Mouse (Mus musculus) limb, embryonic 11.5 days (tissue): ENCODE measurements around the gene Pak4. TPM values are rescaled to one million over a fixed set of nuclear protein-coding genes. Genes with fewer than 3 reads are reported as not detected.

Experiments used
- ATAC-seq: fragments of 200-750 bp; cut with Nextera tagmentation; 2 replicates; pipeline ENCODE4 v1.8.0; 2017; ENCODE audit warnings: low read depth; ENCODE audit not compliant: insufficient number of reproducible peaks, low FRiP score, low TSS enrichment
- DNase-seq: peaks from one replicate; pipeline ENCODE4 v3.0.0-alpha.2; 2015; ENCODE audit warnings: low spot score
- H3K27ac ChIP-seq: fragments of 300-500 bp; sonication (generic); replicated peaks from 2 replicates; pipeline ENCODE4 v1.5.1; 2014; ENCODE audit warnings: low read depth, mild to moderate bottlenecking, low read length
- H3K27me3 ChIP-seq: fragments of 300-500 bp; sonication (generic); 2 replicates; pipeline ENCODE4 v1.6.1; 2014; ENCODE audit warnings: mild to moderate bottlenecking, low read length, mixed read lengths; ENCODE audit not compliant: control insufficient read depth, insufficient read depth
- H3K36me3 ChIP-seq: fragments of 300-500 bp; sonication (generic); 2 replicates; pipeline ENCODE4 v1.6.1; 2014; ENCODE audit warnings: mild to moderate bottlenecking, low read length, moderate library complexity, mixed read lengths; ENCODE audit not compliant: control insufficient read depth, insufficient read depth
- H3K4me1 ChIP-seq: fragments of 300-500 bp; sonication (generic); 2 replicates; pipeline ENCODE4 v1.6.1; 2014; ENCODE audit warnings: low read length, mixed read lengths; ENCODE audit not compliant: control insufficient read depth, insufficient read depth
- H3K4me2 ChIP-seq: fragments of 300-500 bp; sonication (generic); 2 replicates; pipeline ENCODE4 v1.6.1; 2014; ENCODE audit warnings: low read depth, mild to moderate bottlenecking, moderate library complexity; ENCODE audit not compliant: severe bottlenecking
- H3K4me3 ChIP-seq: fragments of 300-500 bp; sonication (generic); 2 replicates; pipeline ENCODE4 v1.5.1; 2014; ENCODE audit warnings: low read depth, low read length
- H3K9ac ChIP-seq: fragments of 300-500 bp; sonication (generic); 2 replicates; pipeline ENCODE4 v1.6.1; 2014; ENCODE audit warnings: mild to moderate bottlenecking, low read length
- H3K9me3 ChIP-seq: fragments of 300-500 bp; sonication (generic); 2 replicates; pipeline ENCODE4 v1.6.1; 2016; ENCODE audit warnings: low read length; ENCODE audit not compliant: control insufficient read depth
- WGBS: fragments of 180-500 bp; shearing (Covaris S2); extraction: QIAGEN DNeasy Blood & Tissue Kit; methylation state at CpG from one replicate; pipeline ENCODE4 v1.1.7; 2014; 5-methylcytosine and 5-hydroxymethylcytosine counted together
- polyA plus RNA-seq: library from polyadenylated mRNA; unstranded; fragments of >200 nt; fragmentation: Nextera tagmentation; extraction: Ambion mirVana; gene quantifications from 2 replicates; pipeline ENCODE4 v1.2.1, GENCODE M21; 2014

Gene Pak4
- polyA plus RNA-seq, 1 experiment from 2014 or later = 37.4 TPM

- H3K27ac ChIP-seq = peak overlapping the region; percentile 73; the same call in 1 of the 2 replicates
- H3K27me3 ChIP-seq = no peaks in the 10 kb centered on the region
- H3K36me3 ChIP-seq = no peaks in the 10 kb centered on the region
- H3K9me3 ChIP-seq = no peaks in the 10 kb centered on the region
- no peak for ATAC-seq
- H3K4me1 ChIP-seq = peaks cover 31% of the 10 kb centered on the region
- DNase-seq = peak; percentile 29
- H3K4me2 ChIP-seq = peak overlapping the region; percentile 88
- H3K4me3 ChIP-seq = peak overlapping the region; percentile 65
- H3K9ac ChIP-seq = peak overlapping the region; percentile 72
- 35% methylated on average over 20 of the region's 20 CpGs for WGBS
Measured at GRCm38 (mm10) chr7:28596436-28597276, 1.3 kb downstream of the Pak4 start.

DNA sequence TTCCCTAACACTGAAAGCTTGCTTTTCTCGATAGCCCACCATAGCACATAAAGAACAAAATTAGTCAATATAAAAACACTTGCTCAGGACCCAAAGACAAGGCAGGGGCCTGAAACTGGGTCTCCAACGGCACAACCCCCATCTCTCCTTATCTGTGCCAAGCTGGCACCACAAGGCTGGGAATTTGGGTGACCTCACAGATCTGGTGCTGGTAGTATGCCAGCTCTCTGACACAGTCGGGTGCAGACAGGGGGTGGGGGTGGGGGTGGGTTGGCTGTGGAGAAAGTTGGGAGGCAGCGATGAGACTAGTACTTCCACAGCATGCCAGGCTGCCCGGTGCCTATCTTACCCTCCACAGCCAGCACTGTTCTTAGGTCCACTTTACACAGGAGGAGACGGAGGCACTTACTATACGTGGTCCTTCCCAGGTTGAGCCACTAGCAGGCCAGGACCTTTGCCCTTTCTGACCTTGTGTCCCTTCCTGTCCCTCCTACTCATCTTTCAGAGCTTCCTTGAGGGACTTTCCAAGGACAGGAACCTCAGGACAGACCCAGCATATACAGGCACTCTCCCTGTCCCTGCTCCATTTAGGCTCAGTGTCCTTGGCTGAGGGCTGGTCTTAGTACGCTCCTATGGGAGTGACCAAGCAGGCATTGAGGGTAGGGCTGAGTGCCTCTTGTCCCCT is 2.1 kb downstream of the Pak4 start:
- DNase-seq (no peak), ATAC-seq (no peak)
- Histone ChIP-seq H3K4me2 (peak overlapping the region; percentile 88), H3K4me1 (peaks cover 31% of the 10 kb centered on the region), H3K36me3 (no peaks in the 10 kb centered on the region), H3K9ac (no peak overlapping the region), H3K4me3 (no peak overlapping the region), H3K27ac (no peak overlapping the region), H3K9me3 (no peaks in the 10 kb centered on the region), H3K27me3 (no peaks in the 10 kb centered on the region)
- 78% methylated on average over 8 of the region's 8 CpGs for WGBS

DNA sequence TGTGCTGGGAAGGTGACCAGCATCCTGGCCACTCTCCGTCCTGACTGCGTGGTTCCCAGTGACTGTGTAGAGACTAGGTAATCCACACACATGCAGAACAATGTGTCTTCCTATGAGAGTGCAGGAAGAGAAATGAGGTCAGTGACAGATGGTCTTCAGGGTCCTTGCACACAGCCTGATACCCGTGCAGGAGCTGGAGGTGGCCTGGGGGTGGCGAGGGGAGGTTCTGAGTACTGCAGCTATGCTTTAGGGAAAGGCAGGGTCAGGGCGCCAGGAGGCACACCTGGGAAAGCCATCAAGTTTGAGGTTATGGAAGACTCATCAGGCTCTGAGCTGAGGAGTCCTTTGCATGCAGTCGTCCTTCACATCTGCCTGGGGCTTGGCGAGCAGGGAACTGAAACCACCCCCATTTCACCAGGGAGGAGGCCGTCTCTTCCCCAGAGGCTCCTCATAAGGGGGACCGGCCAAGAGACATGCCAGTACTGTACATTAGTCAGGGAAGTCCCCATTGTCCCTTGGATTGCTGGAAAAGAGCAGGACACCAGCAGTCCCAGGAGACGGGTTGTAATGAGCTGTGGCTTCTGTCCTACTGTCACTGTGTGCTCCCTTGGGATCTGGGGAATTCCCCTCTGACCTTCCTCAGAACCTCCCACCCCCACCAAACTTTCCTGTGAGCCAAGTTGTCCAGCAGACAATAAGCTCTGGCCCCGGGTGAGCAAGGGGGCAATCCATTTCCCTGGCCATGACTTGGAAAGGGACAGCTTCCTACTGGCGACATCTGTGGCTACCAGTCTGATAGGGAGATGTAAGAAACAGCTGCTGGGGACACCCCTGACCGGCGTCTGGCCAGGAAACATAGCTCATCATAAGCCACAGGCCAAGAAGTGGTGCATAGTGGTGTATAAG is 4.5 kb downstream of the Pak4 start:
- H3K4me2 ChIP-seq = no peak overlapping the region
- H3K27ac ChIP-seq = 0 out of 2 replicates have a peak overlapping the region, but pooled peaks have one; percentile 42
- no peaks in the 10 kb centered on the region for H3K27me3 ChIP-seq
- H3K9ac ChIP-seq = no peak overlapping the region; the same call in 1 of the 2 replicates
- ATAC-seq (no peak), DNase-seq (peak; percentile 32)
- H3K36me3 ChIP-seq = no peaks in the 10 kb centered on the region
- H3K9me3 ChIP-seq = no peaks in the 10 kb centered on the region
- H3K4me1 ChIP-seq = peaks cover 34% of the 10 kb centered on the region
- WGBS = 57% methylated on average over 14 of the region's 14 CpGs
- no peak overlapping the region for H3K4me3 ChIP-seq

DNA sequence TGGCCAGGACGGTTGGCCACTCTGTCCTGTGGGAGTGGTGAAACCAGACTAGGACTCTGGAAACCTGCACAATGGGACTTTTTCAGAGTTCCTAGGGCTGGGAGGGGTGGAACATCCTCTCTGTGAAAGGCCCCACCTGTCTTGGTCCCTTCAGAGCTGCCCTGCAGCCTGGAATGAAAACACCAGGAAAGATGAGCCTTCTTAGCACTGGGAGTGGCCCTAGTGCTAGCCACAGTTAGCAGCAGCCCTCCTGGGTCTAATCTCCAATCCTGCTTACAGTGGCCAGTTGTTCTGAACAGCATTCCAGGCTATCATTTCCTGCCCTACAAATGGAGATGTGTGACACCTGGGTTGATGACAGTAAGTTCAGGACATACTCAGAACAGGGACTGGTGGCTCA is 6.1 kb downstream of the Pak4 start:
- no peak overlapping the region for H3K9ac ChIP-seq
- WGBS = 71% methylated on average over 1 of the region's 1 CpGs
- DNase-seq = no peak
- H3K27ac ChIP-seq = no peak overlapping the region
- H3K4me3 ChIP-seq = no peak overlapping the region
- ATAC-seq = no peak
- H3K4me1 ChIP-seq = peaks cover 44% of the 10 kb centered on the region
- no peaks in the 10 kb centered on the region for H3K36me3 ChIP-seq
- H3K4me2 ChIP-seq = no peak overlapping the region
- no peaks in the 10 kb centered on the region for H3K9me3 ChIP-seq
- no peaks in the 10 kb centered on the region for H3K27me3 ChIP-seq

GRCm38 (mm10) chr7:28587644-28588043 is 10.3 kb downstream of the Pak4 start:
- no peak overlapping the region for H3K4me2 ChIP-seq
- peak; percentile 44; the same call in 1 of the 2 replicates for ATAC-seq
- no peak for DNase-seq
- no peak overlapping the region for H3K4me3 ChIP-seq
- no peaks in the 10 kb centered on the region for H3K27me3 ChIP-seq
- no peak overlapping the region; the same call in 1 of the 2 replicates for H3K27ac ChIP-seq
- no peak overlapping the region for H3K9ac ChIP-seq
- no peaks in the 10 kb centered on the region for H3K9me3 ChIP-seq
- peaks cover 21% of the 10 kb centered on the region for H3K4me1 ChIP-seq
- H3K36me3 ChIP-seq = no peaks in the 10 kb centered on the region

DNA sequence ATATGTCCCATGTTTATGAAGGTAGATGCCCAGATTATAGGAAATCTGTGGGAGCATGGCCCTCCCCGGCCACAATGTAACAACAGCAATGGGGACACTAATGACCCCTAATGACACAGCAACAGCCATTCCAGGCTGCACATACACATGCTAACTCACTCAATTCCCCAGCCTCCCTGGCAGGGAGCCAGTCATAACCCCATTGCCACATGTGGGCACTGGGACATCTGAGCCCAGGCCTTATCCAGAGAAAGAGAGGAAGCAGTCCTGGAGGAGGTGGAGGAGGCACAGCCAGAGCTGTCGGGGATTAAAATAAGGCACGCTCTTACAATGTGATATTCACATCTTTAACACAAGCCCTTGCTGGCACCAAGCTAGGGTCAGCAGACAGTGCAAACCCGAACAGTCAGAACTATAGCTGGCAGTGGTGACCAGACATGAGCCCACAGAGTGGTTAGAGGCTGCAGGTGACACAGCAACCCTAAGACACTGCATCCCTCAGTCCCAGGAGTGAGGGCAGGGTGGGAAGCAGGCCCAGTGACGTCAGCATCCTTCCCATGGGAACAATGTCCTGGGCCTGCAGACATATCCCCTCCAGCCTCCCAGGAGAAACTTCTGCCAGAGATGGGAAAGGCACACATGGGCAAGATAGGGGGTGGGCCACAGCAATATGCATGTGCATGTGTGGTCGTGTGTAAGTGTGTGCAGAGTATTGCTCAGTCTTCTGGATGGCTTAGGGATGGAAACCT is 11.1 kb downstream of the Pak4 start:
- no peaks in the 10 kb centered on the region for H3K36me3 ChIP-seq
- ATAC-seq = no peak
- H3K27ac ChIP-seq = no peak overlapping the region
- no peaks in the 10 kb centered on the region for H3K9me3 ChIP-seq
- 66% methylated on average over 6 of the region's 6 CpGs for WGBS
- H3K9ac ChIP-seq = no peak overlapping the region
- DNase-seq = no peak
- H3K4me2 ChIP-seq = no peak overlapping the region
- peaks cover 20% of the 10 kb centered on the region for H3K4me1 ChIP-seq
- H3K4me3 ChIP-seq = no peak overlapping the region
- no peaks in the 10 kb centered on the region for H3K27me3 ChIP-seq

GRCm38 (mm10) chr7:28585001-28585400 is 13.0 kb downstream of the Pak4 start:
- ATAC-seq (no peak), DNase-seq (no peak)
- Histone ChIP-seq H3K4me3 (no peak overlapping the region), H3K36me3 (no peaks in the 10 kb centered on the region), H3K4me2 (no peak overlapping the region), H3K4me1 (peaks cover 20% of the 10 kb centered on the region), H3K27me3 (no peaks in the 10 kb centered on the region), H3K9me3 (no peaks in the 10 kb centered on the region), H3K9ac (no peak overlapping the region), H3K27ac (no peak overlapping the region)
- 83% methylated on average over 6 of the region's 6 CpGs for WGBS
